30 mouse cellular contexts compared by ENCODE assay signal in genomic region chr1:132637346-132637745, GRCm38 (mm10).
DNase-seq lines count a peak whose midpoint lies in the region; ATAC-seq lines count a peak whose summit lies in the region.
"Had no signal": no experiment of that assay in that cellular context is flagged by ENCODE, and none has a peak within 500 bp of the region (broad histone marks: within the 10 kb centered on the region; RNA-seq: fewer than 3 reads in every experiment).

No protein-coding gene starts in this region.

- 91% methylated on average over 7 of the region's 7 CpGs for WGBS in forebrain, embryonic 10.5 days
- 85% methylated on average over 7 of the region's 7 CpGs for WGBS in forebrain, embryonic 12.5 days
- WGBS in forebrain, embryonic 11.5 days = 86% methylated on average over 7 of the region's 7 CpGs
- 69% methylated on average over 7 of the region's 7 CpGs for WGBS in forebrain, embryonic 16.5 days

- no peak overlapping the region for H3K4me2 ChIP-seq in forebrain, embryonic 12.5 days
- H3K4me2 ChIP-seq in forebrain, embryonic 11.5 days (ENCODE audit: low read depth, low read length, severe bottlenecking) = no peak overlapping the region
- no peak overlapping the region for H3K4me2 ChIP-seq in forebrain, embryonic 16.5 days (ENCODE audit: low read length)
- H3K4me2 ChIP-seq: heart, embryonic 12.5 days; intestine, embryonic 15.5 days; limb, embryonic 13.5 days; liver, embryonic 11.5 days; neural tube, embryonic 12.5 days had no signal

- H3K9me3 ChIP-seq in forebrain, embryonic 10.5 days = no peaks in the 10 kb centered on the region
- no peaks in the 10 kb centered on the region for H3K9me3 ChIP-seq in forebrain, embryonic 12.5 days
- H3K9me3 ChIP-seq in forebrain, embryonic 11.5 days (ENCODE audit: control insufficient read depth, low read length) = no peaks in the 10 kb centered on the region
- H3K9me3 ChIP-seq in forebrain, embryonic 16.5 days (ENCODE audit: control insufficient read depth, low read length) = no peaks in the 10 kb centered on the region
- H3K9me3 ChIP-seq: heart, embryonic 12.5 days; intestine, embryonic 15.5 days; limb, embryonic 13.5 days; neural tube, embryonic 12.5 days had no signal

- no peak overlapping the region for H3K9ac ChIP-seq in forebrain, embryonic 12.5 days
- no peak overlapping the region for H3K9ac ChIP-seq in forebrain, embryonic 11.5 days (ENCODE audit: low read length)
- no peak overlapping the region for H3K9ac ChIP-seq in forebrain, embryonic 16.5 days (replicated peaks; ENCODE audit: low read depth, low read length)
- H3K9ac ChIP-seq: heart, embryonic 12.5 days; intestine, embryonic 15.5 days; limb, embryonic 13.5 days; neural tube, embryonic 12.5 days had no signal

- no peak for DNase-seq in forebrain, embryonic 10.5 days (ENCODE audit: extremely low spot score, low spot score)
- peak; percentile 53 for DNase-seq in left cerebral cortex, postnatal 4 days
- DNase-seq in left cerebral cortex, adult 11 months (ENCODE audit: low spot score) = no peak
- peak; percentile 34 for DNase-seq in forebrain, embryonic 11.5 days (ENCODE audit: low spot score)
- no peak for DNase-seq in ovary, postnatal 14 days (ENCODE audit: low spot score)
- DNase-seq: adrenal gland, postnatal 14 days; gastrocnemius, adult 2 months; heart, adult 2 months; heart, postnatal 4 days; kidney, adult 2 months; kidney, postnatal 4 days; layer of hippocampus, postnatal 36 days; right cerebral cortex, postnatal 4 days; thymus, adult 18-20 months; thymus, postnatal 36 days had no signal

- peak overlapping the region; percentile 20; the same call in 1 of the 2 replicates for H3K27ac ChIP-seq in forebrain, embryonic 10.5 days
- no peak overlapping the region for H3K27ac ChIP-seq in forebrain, embryonic 12.5 days
- H3K27ac ChIP-seq in forebrain, embryonic 11.5 days (ENCODE audit: low read depth, low read length) = no peak overlapping the region
- peak overlapping the region; percentile 26; the same call in 1 of the 2 replicates for H3K27ac ChIP-seq in forebrain, embryonic 16.5 days (ENCODE audit: low read length)
- H3K27ac ChIP-seq: gastrocnemius, adult 2 months; heart, adult 2 months; hindbrain, postnatal 0 days; intestine, embryonic 15.5 days; kidney, postnatal 0 days; limb, embryonic 13.5 days; macrophage; stomach, postnatal 0 days had no signal

- intact Hi-C loops in left cerebral cortex, postnatal 4 days (cut with DNase I) = no loop called here

- ATAC-seq in forebrain, embryonic 12.5 days (ENCODE audit: low FRiP score) = no peak
- ATAC-seq in forebrain, embryonic 11.5 days (replicated peaks; ENCODE audit: low FRiP score) = no peak
- no peak for ATAC-seq in forebrain, embryonic 16.5 days
- ATAC-seq: CD4-positive, CD25-positive, alpha-beta regulatory T cell, adult 4 months; hindbrain, postnatal 0 days; intestine, embryonic 15.5 days; midbrain, embryonic 16.5 days had no signal

- peaks cover 26% of the 10 kb centered on the region for H3K4me1 ChIP-seq in forebrain, embryonic 10.5 days
- peaks cover 23% of the 10 kb centered on the region for H3K4me1 ChIP-seq in forebrain, embryonic 12.5 days
- 0 out of 2 replicates have a peak, but pooled peaks cover 2% of the 10 kb centered on the region for H3K4me1 ChIP-seq in forebrain, embryonic 11.5 days (replicated peaks; ENCODE audit: control insufficient read depth, insufficient read depth, low read length)
- H3K4me1 ChIP-seq in forebrain, embryonic 16.5 days (replicated peaks; ENCODE audit: control insufficient read depth, insufficient read depth, low read length) = peaks cover 33% of the 10 kb centered on the region
- H3K4me1 ChIP-seq: heart, embryonic 12.5 days; limb, embryonic 13.5 days had no signal

- H3K36me3 ChIP-seq in forebrain, embryonic 10.5 days (replicated peaks) = no peaks in the 10 kb centered on the region; the same call in 1 of the 2 replicates
- H3K36me3 ChIP-seq in forebrain, embryonic 12.5 days (replicated peaks) = peaks cover 25% of the 10 kb centered on the region
- no peaks in the 10 kb centered on the region; the same call in 1 of the 2 replicates for H3K36me3 ChIP-seq in forebrain, embryonic 11.5 days (ENCODE audit: control insufficient read depth, insufficient read depth, low read length)
- peaks cover 6% of the 10 kb centered on the region for H3K36me3 ChIP-seq in forebrain, embryonic 16.5 days (ENCODE audit: control insufficient read depth, insufficient read depth)
- H3K36me3 ChIP-seq: heart, embryonic 12.5 days; intestine, embryonic 15.5 days; limb, embryonic 13.5 days had no signal

- H3K4me3 ChIP-seq in forebrain, embryonic 10.5 days = no peak overlapping the region
- H3K4me3 ChIP-seq in forebrain, embryonic 12.5 days (replicated peaks) = no peak overlapping the region
- no peak overlapping the region for H3K4me3 ChIP-seq in forebrain, embryonic 11.5 days (ENCODE audit: low read depth, low read length)
- H3K4me3 ChIP-seq in forebrain, embryonic 16.5 days (replicated peaks; ENCODE audit: low read length) = no peak overlapping the region
- H3K4me3 ChIP-seq: erythroblast, embryonic 14.5 days; gastrocnemius, adult 2 months; heart, adult 2 months; heart, embryonic 12.5 days; intestine, embryonic 15.5 days; limb, embryonic 13.5 days; myocyte; neural tube, embryonic 12.5 days had no signal

- no peaks in the 10 kb centered on the region for H3K27me3 ChIP-seq in forebrain, embryonic 10.5 days (ENCODE audit: poor library complexity, severe bottlenecking)
- no peaks in the 10 kb centered on the region for H3K27me3 ChIP-seq in forebrain, embryonic 12.5 days
- no peaks in the 10 kb centered on the region for H3K27me3 ChIP-seq in forebrain, embryonic 11.5 days (ENCODE audit: control insufficient read depth, insufficient read depth, low read length)
- no peaks in the 10 kb centered on the region for H3K27me3 ChIP-seq in forebrain, embryonic 16.5 days (replicated peaks; ENCODE audit: control insufficient read depth, insufficient read depth, low read length)
- H3K27me3 ChIP-seq: intestine, embryonic 15.5 days; neural tube, embryonic 12.5 days had no signal

Comparison
In these comparisons a context has a peak if more than half of its experiments do, and no peak if none do; other contexts are left out.
1. DNase-seq: peak in left cerebral cortex, postnatal 4 days (single experiment) and forebrain, embryonic 11.5 days (single experiment); none in forebrain, embryonic 10.5 days (single experiment), left cerebral cortex, adult 11 months (single experiment) and ovary, postnatal 14 days (single experiment).
2. H3K27ac ChIP-seq: peak in forebrain, embryonic 10.5 days (single experiment) and forebrain, embryonic 16.5 days (single experiment); none in forebrain, embryonic 12.5 days (single experiment) and forebrain, embryonic 11.5 days (single experiment).